Mouse (Mus musculus): ENCODE results near the gene Capn13.

GRCm38 (mm10) chr17:73273809-73274208 lies 126.9 kb downstream of the Capn13 start:
- TF ChIP-seq CTCF (IDR thresholded peaks at IDR 0.05; ENCODE audit: low read depth), result no peak
- TF ChIP-seq EP300 (IDR thresholded peaks at IDR 0.05; ENCODE audit: low read depth), result no peak

All from liver, embryonic 14.5 days (tissue).